8 mouse cellular contexts compared by ENCODE assay signal in the genomic region with DNA sequence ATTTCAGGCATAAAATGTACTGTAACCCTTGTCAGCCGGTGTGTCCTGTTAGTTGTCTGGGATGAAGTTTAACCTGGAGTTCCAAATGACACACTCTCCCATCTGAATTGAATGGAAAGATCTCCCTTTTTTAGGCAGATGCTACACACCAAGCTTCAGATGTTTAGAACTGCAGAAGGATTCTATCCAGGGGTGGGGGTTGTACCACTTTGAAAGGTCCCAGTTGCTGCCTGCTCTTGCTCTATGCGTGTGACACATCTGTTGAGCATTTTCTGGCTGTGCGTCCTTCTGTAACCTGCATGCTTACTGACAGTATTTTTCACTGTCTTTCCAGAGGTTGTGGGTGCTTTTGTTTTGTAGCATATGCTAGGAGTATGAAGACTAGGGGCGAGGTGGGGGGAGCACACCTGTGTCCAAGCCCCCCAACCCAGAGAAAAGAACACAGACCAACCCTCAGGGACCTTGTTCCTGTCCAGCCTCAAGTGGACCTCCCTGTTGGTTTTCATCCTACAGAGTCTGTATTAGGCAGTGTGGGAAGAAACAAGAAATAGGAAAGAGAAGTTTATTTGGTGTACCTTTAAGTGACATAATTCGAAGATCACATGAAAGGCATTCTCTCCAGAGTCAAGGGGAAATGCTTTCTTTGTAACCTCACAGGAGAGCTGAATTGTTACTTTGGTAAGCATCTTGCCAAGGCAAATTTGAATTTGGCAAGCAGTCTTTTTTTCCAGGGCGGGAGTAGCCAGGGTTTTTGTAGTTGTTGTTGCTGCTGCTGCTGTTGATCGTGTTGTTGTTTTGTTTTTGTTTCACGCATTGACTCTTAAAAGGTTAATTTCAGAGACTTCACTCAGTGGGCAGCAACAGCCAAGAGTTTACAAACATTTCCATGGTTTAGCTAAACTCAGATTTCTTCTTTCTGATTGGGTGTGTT. TPM values are rescaled to one million over a fixed set of nuclear protein-coding genes. Genes with fewer than 3 reads are reported as not detected.
DNase-seq lines count a peak whose midpoint lies in the region; ATAC-seq and TF ChIP-seq lines count a peak whose summit lies in the region.

No protein-coding gene starts in this region.

- TF ChIP-seq POLR2A in bone marrow macrophage, adult 2 months (IDR thresholded peaks at IDR 0.05; ENCODE audit: borderline replicate concordance, low read depth, low read length) = no peak

- ATAC-seq in heart, embryonic 14.5 days (ENCODE audit: insufficient number of reproducible peaks, insufficient read depth, low FRiP score, low read depth) = no peak
- ATAC-seq in midbrain, embryonic 16.5 days = no peak
- ATAC-seq in inflammation-experienced regulatory T-cells, adult 6 months = no peak

- H3K4me3 ChIP-seq in bone marrow macrophage, adult 2 months (ENCODE audit: insufficient read depth, low read length) = peak overlapping the region; percentile 95
- peak overlapping the region; percentile 50 to 59 for H3K4me3 ChIP-seq in heart, embryonic 14.5 days (ENCODE audit: control insufficient read depth in 1 of 2, insufficient read depth in 1 of 2, low read depth in 1 of 2, low read length in 2 of 2)
- H3K4me3 ChIP-seq in midbrain, embryonic 16.5 days (ENCODE audit: low read depth, low read length) = peak overlapping the region; percentile 42

- H3K36me3 ChIP-seq in heart, embryonic 14.5 days (ENCODE audit: control insufficient read depth, insufficient read depth, low read length) = 0 out of 2 replicates have a peak, but pooled peaks cover 3% of the 10 kb centered on the region
- H3K36me3 ChIP-seq in midbrain, embryonic 16.5 days (ENCODE audit: control insufficient read depth, insufficient read depth, low read length) = no peaks in the 10 kb centered on the region

- 53% methylated on average over 8 of the region's 8 CpGs for WGBS in heart, embryonic 14.5 days
- 59% methylated on average over 8 of the region's 8 CpGs for WGBS in midbrain, embryonic 16.5 days

- TF ChIP-seq CTCF in bone marrow macrophage, adult 2 months (IDR thresholded peaks at IDR 0.05; ENCODE audit: low read depth, low read length) = no peak

- H3K27me3 ChIP-seq in heart, embryonic 14.5 days (ENCODE audit: control insufficient read depth, insufficient read depth, low read length) = no peaks in the 10 kb centered on the region
- H3K27me3 ChIP-seq in midbrain, embryonic 16.5 days (ENCODE audit: control insufficient read depth, insufficient read depth, low read depth, low read length) = no peaks in the 10 kb centered on the region

- peak overlapping the region; percentile 80 for H3K9ac ChIP-seq in heart, embryonic 14.5 days (ENCODE audit: low read length)
- H3K9ac ChIP-seq in midbrain, embryonic 16.5 days (ENCODE audit: low read depth, low read length) = peak overlapping the region; percentile 64

- H3K4me1 ChIP-seq in bone marrow macrophage, adult 2 months (ENCODE audit: control insufficient read depth, insufficient read depth, low read length) = peaks cover 33% of the 10 kb centered on the region
- peaks cover 23 to 35% of the 10 kb centered on the region in 2 experiments for H3K4me1 ChIP-seq in heart, embryonic 14.5 days (ENCODE audit: control insufficient read depth in 2 of 2, insufficient read depth in 2 of 2, low read length in 2 of 2)
- peaks cover 21% of the 10 kb centered on the region for H3K4me1 ChIP-seq in midbrain, embryonic 16.5 days (ENCODE audit: control insufficient read depth, insufficient read depth, low read length)

- no peaks in the 10 kb centered on the region for H3K9me3 ChIP-seq in heart, embryonic 14.5 days (ENCODE audit: control insufficient read depth, low read length)
- H3K9me3 ChIP-seq in midbrain, embryonic 16.5 days (replicated peaks; ENCODE audit: control insufficient read depth, low read length, poor library complexity, severe bottlenecking) = no peaks in the 10 kb centered on the region

- H3K4me2 ChIP-seq in heart, embryonic 14.5 days (ENCODE audit: low read length) = peak overlapping the region; percentile 84
- peak overlapping the region; percentile 63 for H3K4me2 ChIP-seq in midbrain, embryonic 16.5 days (ENCODE audit: low read length)

- DNase-seq in 3T3-L1 (ENCODE audit: low read depth, low spot score) = peak; percentile 58
- peak; percentile 39 for DNase-seq in kidney, postnatal 14 days
- DNase-seq in spleen, adult 12 weeks (ENCODE audit: low spot score) = no peak
- no peak for DNase-seq in cerebellum, postnatal 36 days

- peak overlapping the region; percentile 99 for H3K27ac ChIP-seq in bone marrow macrophage, adult 2 months (ENCODE audit: insufficient read depth, low read depth, low read length)
- H3K27ac ChIP-seq in heart, embryonic 14.5 days (replicated peaks in 1 of 2; ENCODE audit: control insufficient read depth in 1 of 2, insufficient read depth in 1 of 2, low read depth in 2 of 2, low read length in 2 of 2) = peak overlapping the region; percentile 96
- H3K27ac ChIP-seq in midbrain, embryonic 16.5 days (ENCODE audit: low read length) = peak overlapping the region; percentile 86

RNA-seq across cellular contexts. Expression of gene Naa20, which starts 40.4 kb away (rescaled TPM):
- polyA plus RNA-seq in bone marrow macrophage, adult 2 months (2012; ENCODE audit: insufficient read depth, insufficient read length, missing spikeins) = 77.3 and 85.4 TPM in 2 replicates
- 198 and 210 TPM in 2 replicates for polyA plus RNA-seq in heart, embryonic 14.5 days (2014; fragmentation: Nextera tagmentation; extraction: Ambion mirVana)
- 122 TPM in 2 replicates for polyA plus RNA-seq in midbrain, embryonic 16.5 days (2015; fragmentation: Nextera tagmentation; extraction: Ambion mirVana)
- polyA plus RNA-seq in inflammation-experienced regulatory T-cells, adult 6 months (2017; shearing (Covaris generic)) = 100 to 1,000 TPM; 135 to 169 (median 150) TPM

Comparison
In these comparisons a context has a peak if more than half of its experiments do, and no peak if none do; other contexts are left out.
1. DNase-seq: peak in 3T3-L1 (single experiment) and kidney, postnatal 14 days (single experiment); none in spleen, adult 12 weeks (single experiment) and cerebellum, postnatal 36 days (0 of 2).
2. H3K4me3 ChIP-seq: peak in every context shown above with its lines; median percentile 95 in bone marrow macrophage, adult 2 months; 54 in heart, embryonic 14.5 days; 42 in midbrain, embryonic 16.5 days.
3. Peak in every context shown above with its lines, with median percentiles within 50 percentile points of each other: H3K27ac ChIP-seq.